Mouse (Mus musculus) hindbrain, embryonic 14.5 days (tissue): ENCODE results near the gene Krtap2-4. TPM values are rescaled to one million over a fixed set of nuclear protein-coding genes. Genes with fewer than 3 reads are reported as not detected.

Experiments used
- polyA plus RNA-seq: library from polyadenylated mRNA; unstranded; fragments of >200 nt; fragmentation: Nextera tagmentation; extraction: Ambion mirVana; gene quantifications from 2 replicates; pipeline ENCODE4 v1.2.1, GENCODE M21; 2014

Gene Krtap2-4
- polyA plus RNA-seq, 1 experiment from 2014 or later = not detected

Other genes starting within 250 kb of the Krtap2-4 start
- 0.38 and 0.59 TPM in 2 replicates for gene Krt28, start 239.9 kb downstream of the Krtap2-4 start, polyA plus RNA-seq
- gene Krt10, start 225.5 kb downstream of the Krtap2-4 start, polyA plus RNA-seq = 31.7 and 39.9 TPM in 2 replicates
- not detected in 2 replicates for gene Krt12, start 192.6 kb downstream of the Krtap2-4 start, polyA plus RNA-seq
- gene Krt20, start 176.7 kb downstream of the Krtap2-4 start, polyA plus RNA-seq = 0.14 TPM in 1 of 2 replicates, not detected in the other
- gene Krt23, start 121.7 kb downstream of the Krtap2-4 start, polyA plus RNA-seq = 0.32 TPM in 1 of 2 replicates, not detected in the other
- not detected in 2 replicates for gene Krt39, start 93.5 kb downstream of the Krtap2-4 start, polyA plus RNA-seq
- gene Krt40, start 71.7 kb downstream of the Krtap2-4 start, polyA plus RNA-seq = not detected in 2 replicates
- gene Krtap3-3, start 64.0 kb downstream of the Krtap2-4 start, polyA plus RNA-seq = not detected in 2 replicates
- gene Krtap3-2, start 58.0 kb downstream of the Krtap2-4 start, polyA plus RNA-seq = not detected in 2 replicates
- gene Gm11939, start 55.4 kb downstream of the Krtap2-4 start, polyA plus RNA-seq = not detected in 2 replicates
- not detected in 2 replicates for gene Krtap3-1, start 48.2 kb downstream of the Krtap2-4 start, polyA plus RNA-seq
- gene Krtap1-5, start 33.8 kb downstream of the Krtap2-4 start, polyA plus RNA-seq = not detected in 2 replicates
- gene Krtap1-4, start 31.2 kb downstream of the Krtap2-4 start, polyA plus RNA-seq = not detected in 2 replicates
- not detected in 2 replicates for gene Krtap1-3, start 23.5 kb downstream of the Krtap2-4 start, polyA plus RNA-seq
- not detected in 2 replicates for gene Krtap9-3, start 16.7 kb downstream of the Krtap2-4 start, polyA plus RNA-seq
- not detected in 2 replicates for gene Gm11938, start 11.5 kb downstream of the Krtap2-4 start, polyA plus RNA-seq
- not detected in 2 replicates for gene Gm11937, start 4.7 kb downstream of the Krtap2-4 start, polyA plus RNA-seq
- not detected in 2 replicates for gene Gm11562, start 5.6 kb upstream of the Krtap2-4 start, polyA plus RNA-seq
- gene Krtap4-1, start 13.4 kb upstream of the Krtap2-4 start, polyA plus RNA-seq = not detected in 2 replicates
- gene Krtap4-2, start 20.2 kb upstream of the Krtap2-4 start, polyA plus RNA-seq = not detected in 2 replicates
- not detected in 2 replicates for gene Krtap4-7, start 29.2 kb upstream of the Krtap2-4 start, polyA plus RNA-seq
- gene Gm11555, start 35.4 kb upstream of the Krtap2-4 start, polyA plus RNA-seq = not detected in 2 replicates
- not detected in 2 replicates for gene Gm11563, start 44.1 kb upstream of the Krtap2-4 start, polyA plus RNA-seq
- not detected in 2 replicates for gene Krtap4-6, start 51.1 kb upstream of the Krtap2-4 start, polyA plus RNA-seq
- gene Gm14190, start 75.9 kb upstream of the Krtap2-4 start, polyA plus RNA-seq = not detected in 2 replicates
- not detected in 2 replicates for gene Gm14180, start 119.4 kb upstream of the Krtap2-4 start, polyA plus RNA-seq
- gene Gm11595, start 158.1 kb upstream of the Krtap2-4 start, polyA plus RNA-seq = not detected in 2 replicates
- not detected in 2 replicates for gene Krtap4-8, start 165.9 kb upstream of the Krtap2-4 start, polyA plus RNA-seq
- not detected in 2 replicates for gene Krtap4-9, start 170.4 kb upstream of the Krtap2-4 start, polyA plus RNA-seq
- not detected in 2 replicates for gene Gm11596, start 178.6 kb upstream of the Krtap2-4 start, polyA plus RNA-seq
- not detected in 2 replicates for gene Gm11569, start 184.1 kb upstream of the Krtap2-4 start, polyA plus RNA-seq
- not detected in 2 replicates for gene Gm11554, start 189.6 kb upstream of the Krtap2-4 start, polyA plus RNA-seq
- gene Krtap4-13, start 195.0 kb upstream of the Krtap2-4 start, polyA plus RNA-seq = not detected in 2 replicates
- gene Gm11564, start 200.8 kb upstream of the Krtap2-4 start, polyA plus RNA-seq = not detected in 2 replicates
- gene 2300003K06Rik, start 223.2 kb upstream of the Krtap2-4 start, polyA plus RNA-seq = not detected in 2 replicates
- not detected in 2 replicates for gene Krtap4-16, start 236.8 kb upstream of the Krtap2-4 start, polyA plus RNA-seq
- not detected in 2 replicates for gene Gm11568, start 243.1 kb upstream of the Krtap2-4 start, polyA plus RNA-seq
- gene Gm11559, start 249.6 kb upstream of the Krtap2-4 start, polyA plus RNA-seq = not detected in 2 replicates